Comparison of ENCODE assay signal across 15 mouse cellular contexts in the genomic region with DNA sequence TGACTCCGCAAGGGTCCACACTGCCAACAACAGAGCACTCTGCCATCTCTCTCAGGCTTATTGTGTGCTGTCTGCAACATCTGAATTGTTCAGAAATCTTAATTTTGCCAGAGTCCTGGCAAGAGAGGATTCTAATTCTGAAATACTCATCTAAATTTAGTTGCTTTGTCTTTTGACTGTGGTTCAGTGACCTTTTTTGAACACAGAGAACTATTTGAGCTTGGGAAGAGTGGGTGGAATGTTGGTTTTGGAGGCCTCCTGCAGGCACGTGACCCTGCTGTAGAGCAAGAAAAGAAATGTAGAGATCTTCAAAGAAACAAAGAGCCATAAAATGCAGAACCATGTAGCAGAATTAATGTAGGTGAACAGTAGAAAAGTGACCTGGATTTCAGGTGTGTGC.
"Had no signal": no experiment of that assay in that cellular context is flagged by ENCODE, and none has a peak within 500 bp of the region (broad histone marks: within the 10 kb centered on the region; RNA-seq: fewer than 3 reads in every experiment).

No protein-coding gene starts in this region.

- H3K9me3 ChIP-seq: intestine, embryonic 15.5 days; limb, embryonic 12.5 days; liver, embryonic 15.5 days; megakaryocyte, embryonic 14.5 days; midbrain, embryonic 15.5 days; neural tube, embryonic 13.5 days had no signal

- H3K4me3 ChIP-seq: intestine, embryonic 15.5 days; limb, embryonic 12.5 days; liver, embryonic 15.5 days; megakaryocyte, embryonic 14.5 days; midbrain, embryonic 15.5 days; neural tube, embryonic 13.5 days had no signal

- H3K27me3 ChIP-seq: intestine, embryonic 15.5 days; limb, embryonic 12.5 days; liver, embryonic 15.5 days; megakaryocyte, embryonic 14.5 days; midbrain, embryonic 15.5 days; neural tube, embryonic 13.5 days had no signal

- H3K4me1 ChIP-seq: intestine, embryonic 15.5 days; liver, embryonic 15.5 days; midbrain, embryonic 15.5 days; neural tube, embryonic 13.5 days had no signal

- H3K27ac ChIP-seq: intestine, embryonic 15.5 days; limb, embryonic 12.5 days; liver, embryonic 15.5 days; macrophage; midbrain, embryonic 15.5 days; neural tube, embryonic 13.5 days had no signal

- H3K4me2 ChIP-seq: intestine, embryonic 15.5 days; limb, embryonic 12.5 days; liver, embryonic 11.5 days; liver, embryonic 15.5 days; midbrain, embryonic 11.5 days; midbrain, embryonic 15.5 days; neural tube, embryonic 13.5 days had no signal

- H3K9ac ChIP-seq: intestine, embryonic 15.5 days; limb, embryonic 12.5 days; liver, embryonic 15.5 days; midbrain, embryonic 15.5 days; neural tube, embryonic 13.5 days had no signal

- H3K36me3 ChIP-seq: intestine, embryonic 15.5 days; limb, embryonic 12.5 days; liver, embryonic 15.5 days; midbrain, embryonic 15.5 days; neural tube, embryonic 13.5 days had no signal

- DNase-seq: kidney, adult 18-20 months; kidney, postnatal 25 days; lung, adult 2 months; right cerebral cortex, postnatal 14 days; thymus, postnatal 36 days had no signal

- ATAC-seq: intestine, embryonic 15.5 days; lung, postnatal 0 days; midbrain, embryonic 15.5 days had no signal
